Mouse (Mus musculus) cerebellum, adult 2 months (tissue): ENCODE results near the gene Rps5. TPM values are rescaled to one million over a fixed set of nuclear protein-coding genes. Genes with fewer than 3 reads are reported as not detected.
"Not testable (repeated sequence)": the region's sequence is repeated elsewhere in the genome, so short reads cannot be mapped to it uniquely, and the experiment has no call there.

Source experiments
- DNase-seq, 2 experiments: peaks; one replicate each; pipeline ENCODE4 v3.0.0; 2021
- H3K27ac ChIP-seq: fragments of 200-500 bp; 2 replicates; pipeline ENCODE4 v1.5.1; 2012; ENCODE audit warnings: low read length, control low read depth, inconsistent platforms; ENCODE audit not compliant: insufficient read depth
- H3K27me3 ChIP-seq: fragments of 200-500 bp; 2 replicates; pipeline ENCODE4 v1.6.1; 2012; ENCODE audit warnings: inconsistent platforms, mild to moderate bottlenecking, low read length, moderate library complexity; ENCODE audit not compliant: control insufficient read depth, insufficient read depth
- H3K4me1 ChIP-seq: fragments of 200-500 bp; 2 replicates; pipeline ENCODE4 v1.6.1; 2011; ENCODE audit warnings: low read length; ENCODE audit not compliant: control insufficient read depth, insufficient read depth
- H3K4me3 ChIP-seq: fragments of 200-500 bp; replicated peaks from 2 replicates; pipeline ENCODE3; 2011; ENCODE audit warnings: mild to moderate bottlenecking, low read depth, low read length, control low read depth; ENCODE audit not compliant: insufficient read depth
- CTCF ChIP-seq: fragments of 200-500 bp; IDR thresholded peaks from 2 replicates; pipeline ENCODE4 v1.5.1; 2011; ENCODE audit warnings: low read depth, mild to moderate bottlenecking, control low read depth, low read length, moderate library complexity, borderline replicate concordance; ENCODE audit not compliant: insufficient read depth
- POLR2A ChIP-seq: fragments of 200-500 bp; IDR thresholded peaks from 2 replicates; pipeline ENCODE4 v1.6.1; 2011; ENCODE audit warnings: low read length, control low read depth, borderline replicate concordance; ENCODE audit not compliant: insufficient read depth
- WGBS: fragments of 180-500 bp; shearing (Covaris S2); methylation state at CpG from one replicate; pipeline ENCODE4 v1.1.7; 2018; 5-methylcytosine and 5-hydroxymethylcytosine counted together
- polyA plus RNA-seq: library from polyadenylated mRNA; depleted of rRNA; stranded (reverse); fragments of >200 nt; gene quantifications from 2 replicates; pipeline ENCODE4 v1.2.3, GENCODE M21; 2012

The Rps5 gene
- polyA plus RNA-seq, 1 experiment, result 700 TPM

- WGBS, result 75% methylated on average over 3 of the region's 3 CpGs
- TF ChIP-seq POLR2A (no peak), CTCF (no peak)
- no peak overlapping the region for H3K4me3 ChIP-seq
- H3K27ac ChIP-seq, result no peak overlapping the region
- DNase-seq, result no peak
- peaks cover 4% of the 10 kb centered on the region for H3K4me1 ChIP-seq
- H3K27me3 ChIP-seq, result no peaks in the 10 kb centered on the region
Measured at GRCm38 (mm10) chr7:12934808-12935207, 12.7 kb downstream of the Rps5 start.

DNA sequence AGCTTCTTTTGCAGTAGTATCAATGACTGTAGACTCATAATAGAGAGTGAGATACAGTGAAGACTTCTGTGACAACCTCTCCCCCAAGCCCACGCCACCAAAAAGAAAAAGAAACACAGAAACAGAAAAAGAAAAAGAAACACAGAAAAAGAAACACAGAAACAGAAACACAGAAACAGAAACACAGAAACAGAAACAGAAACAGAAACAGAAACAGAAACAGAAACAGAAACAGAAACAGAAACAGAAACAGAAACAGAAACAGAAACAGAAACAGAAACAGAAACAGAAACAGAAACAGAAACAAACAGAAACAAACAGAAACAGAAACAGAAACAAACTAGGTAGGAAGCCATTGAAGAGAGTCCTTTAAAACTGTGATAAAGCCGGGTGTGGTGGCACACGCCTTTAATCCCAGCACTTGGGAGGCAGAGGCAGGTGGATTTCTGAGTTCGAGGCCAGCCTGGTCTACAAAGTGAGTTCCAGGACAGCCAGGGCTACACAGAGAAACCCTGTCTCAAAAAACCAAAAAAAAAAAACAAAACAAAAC, 15.2 kb downstream of the Rps5 start:
- not testable (repeated sequence) for H3K4me1 ChIP-seq, H3K4me3 ChIP-seq, H3K27me3 ChIP-seq, DNase-seq, H3K27ac ChIP-seq
- 85% methylated on average over 4 of the region's 4 CpGs for WGBS

- Histone ChIP-seq H3K27me3 (no peaks in the 10 kb centered on the region), H3K4me1 (no peaks in the 10 kb centered on the region), H3K27ac (no peak overlapping the region), H3K4me3 (no peak overlapping the region)
- no peak for DNase-seq
- WGBS, result 68% methylated on average over 4 of the region's 4 CpGs
- no peak for TF ChIP-seq POLR2A
- TF ChIP-seq CTCF, result no peak
Measured at GRCm38 (mm10) chr7:12940599-12940998, 18.5 kb downstream of the Rps5 start.

- no peaks in the 10 kb centered on the region for H3K4me1 ChIP-seq
- DNase-seq, result no peak
- no peak overlapping the region for H3K4me3 ChIP-seq
- no peak overlapping the region for H3K27ac ChIP-seq
- TF ChIP-seq CTCF (peak; percentile 36; the same call in 1 of the 2 replicates), POLR2A (no peak)
- no peaks in the 10 kb centered on the region for H3K27me3 ChIP-seq
Measured at GRCm38 (mm10) chr7:12943488-12943887, 21.4 kb downstream of the Rps5 start.

- TF ChIP-seq POLR2A, result peak; percentile 67; the same call in 1 of the 2 replicates
- no peak for TF ChIP-seq CTCF
- Histone ChIP-seq H3K27ac (peak overlapping the region; percentile 15), H3K27me3 (no peaks in the 10 kb centered on the region), H3K4me1 (no peaks in the 10 kb centered on the region; the same call in 1 of the 2 replicates), H3K4me3 (peak overlapping the region; percentile 72)
- 3% methylated on average over 35 of the region's 35 CpGs for WGBS
- peak; percentile 95 to 98 for DNase-seq
Measured at GRCm38 (mm10) chr7:12949032-12949871, 27.2 kb downstream of the Rps5 start.

GRCm38 (mm10) chr7:12949872-12950229, 27.8 kb downstream of the Rps5 start:
- Histone ChIP-seq H3K4me3 (peak overlapping the region; percentile 72), H3K27me3 (no peaks in the 10 kb centered on the region), H3K4me1 (no peaks in the 10 kb centered on the region; the same call in 1 of the 2 replicates), H3K27ac (peak overlapping the region; percentile 15)
- TF ChIP-seq CTCF (no peak), POLR2A (no peak)
- 8% methylated on average over 16 of the region's 16 CpGs for WGBS
- DNase-seq, result no peak

DNA sequence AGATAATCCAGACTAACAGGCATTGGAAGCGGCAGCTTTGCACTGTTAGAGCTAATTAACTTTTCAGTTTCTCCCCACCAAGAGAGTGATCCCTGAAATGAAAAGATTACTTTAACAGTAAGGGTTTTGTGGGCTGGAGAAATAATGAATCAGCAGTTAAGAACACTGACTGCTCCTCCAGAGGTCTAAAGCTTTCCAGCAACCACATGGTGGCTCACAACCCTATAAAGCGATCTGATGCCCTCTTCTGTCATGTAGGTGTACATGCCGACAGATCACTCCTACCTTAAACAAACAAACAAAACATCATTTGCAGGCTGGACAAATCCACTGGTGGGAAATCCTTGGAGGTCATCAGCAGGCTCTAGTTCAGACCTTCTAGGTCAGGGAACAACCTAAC, 32.8 kb downstream of the Rps5 start:
- TF ChIP-seq CTCF (no peak), POLR2A (no peak)
- Histone ChIP-seq H3K27ac (no peak overlapping the region), H3K4me1 (no peaks in the 10 kb centered on the region; the same call in 1 of the 2 replicates), H3K4me3 (no peak overlapping the region), H3K27me3 (no peaks in the 10 kb centered on the region)
- DNase-seq, result no peak
- 50% methylated on average over 3 of the region's 3 CpGs for WGBS

DNA sequence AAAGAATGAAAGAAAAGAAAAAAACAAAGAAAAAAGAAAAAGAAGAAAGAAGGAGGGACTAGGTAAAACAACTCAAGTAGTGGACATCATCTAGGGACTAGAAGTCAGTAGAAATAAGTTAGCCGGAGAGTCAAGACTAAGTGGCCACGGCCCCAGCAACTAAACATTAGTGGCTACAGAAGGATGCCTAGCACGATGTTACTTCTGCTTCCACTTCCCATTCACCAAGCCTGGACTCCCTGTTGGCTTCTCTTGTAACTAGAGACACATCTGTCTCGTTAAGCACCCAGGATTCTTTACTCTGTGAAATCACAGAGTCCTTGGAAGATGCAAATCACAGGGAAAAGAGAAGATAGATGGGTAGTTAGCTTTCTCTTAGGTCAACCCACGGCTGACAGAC, 35.4 kb downstream of the Rps5 start:
- 74% methylated on average over 5 of the region's 5 CpGs for WGBS
- DNase-seq, result no peak
- no peak for TF ChIP-seq CTCF
- TF ChIP-seq POLR2A, result no peak
- H3K27ac ChIP-seq, result no peak overlapping the region
- H3K4me1 ChIP-seq, result no peaks in the 10 kb centered on the region
- no peak overlapping the region for H3K4me3 ChIP-seq
- H3K27me3 ChIP-seq, result no peaks in the 10 kb centered on the region
